Mouse (Mus musculus) embryonic fibroblast, embryonic 13.5 days (primary cell): ENCODE measurements at regions not wholly inside any gene's neighbourhood (a gene's known extent, or its start where the extent isn't known, plus 50 kb on each side); places are given as distances from the start of the nearest gene placed in this dataset.

Source experiments
- H3K27ac ChIP-seq: 2 replicates; pipeline ENCODE4 v1.5.1; 2012; ENCODE audit warnings: low read length, control low read depth, inconsistent platforms; ENCODE audit not compliant: insufficient read depth
- H3K4me1 ChIP-seq: 2 replicates; pipeline ENCODE4 v1.6.1; 2011; ENCODE audit warnings: low read length; ENCODE audit not compliant: control insufficient read depth, insufficient read depth
- H3K4me3 ChIP-seq: 2 replicates; pipeline ENCODE4 v1.5.1; 2011; ENCODE audit warnings: mild to moderate bottlenecking, control low read depth, low read length; ENCODE audit not compliant: insufficient read depth
- CTCF ChIP-seq: IDR thresholded peaks from 2 replicates; pipeline ENCODE4 v1.5.1; 2011; ENCODE audit warnings: mild to moderate bottlenecking, control low read depth, low read length, moderate library complexity, borderline replicate concordance; ENCODE audit not compliant: insufficient read depth
- POLR2A ChIP-seq: IDR thresholded peaks from 2 replicates; pipeline ENCODE4 v1.6.1; 2011; ENCODE audit warnings: low read depth, mild to moderate bottlenecking, control low read depth, low read length, moderate library complexity

DNA sequence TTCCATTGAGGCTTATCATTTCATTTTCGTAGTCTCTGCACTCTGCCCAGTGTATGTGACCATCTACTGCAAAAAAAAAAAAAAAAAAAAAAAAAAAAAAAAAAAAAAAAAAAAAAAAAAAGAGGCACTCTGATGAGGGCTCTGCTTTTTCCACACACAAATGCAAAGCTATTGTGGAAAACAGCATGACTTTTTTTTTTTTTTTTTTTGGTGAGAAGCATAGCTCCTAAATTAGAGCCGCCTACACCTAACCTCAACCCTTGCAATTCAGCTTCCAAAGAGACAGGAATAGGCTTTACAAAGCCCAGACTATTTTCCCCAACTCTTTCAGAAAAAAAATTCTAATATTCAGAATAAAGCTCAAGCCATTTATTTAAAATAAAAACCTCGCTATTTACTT is 54.0 kb upstream of the B430305J03Rik start:
- Histone ChIP-seq H3K4me1 (peaks cover 2% of the 10 kb centered on the region; the same call in 1 of the 2 replicates), H3K4me3 (no peak overlapping the region), H3K27ac (no peak overlapping the region)
- TF ChIP-seq POLR2A, result no peak

DNA sequence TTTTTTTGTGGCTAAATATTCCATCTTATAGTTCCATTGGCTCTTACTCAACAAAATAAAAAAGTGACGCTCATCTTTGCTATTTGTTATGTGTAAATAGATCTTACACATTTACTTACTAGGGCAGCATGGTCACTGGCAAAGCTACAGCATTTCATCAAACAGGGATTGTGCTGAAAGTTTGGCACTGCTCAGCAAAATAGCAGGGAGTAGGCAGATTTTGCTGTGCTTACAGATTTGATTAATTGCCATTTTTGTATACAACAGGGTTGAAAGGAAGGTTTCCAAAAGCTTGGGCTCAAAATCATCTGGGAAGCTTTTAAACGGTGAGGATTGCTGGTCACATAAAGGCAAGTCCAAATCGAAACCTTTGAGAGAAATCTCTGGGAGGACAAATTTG is 52.3 kb upstream of the B430305J03Rik start:
- H3K27ac ChIP-seq, result no peak overlapping the region
- no peaks in the 10 kb centered on the region; the same call in 1 of the 2 replicates for H3K4me1 ChIP-seq
- TF ChIP-seq POLR2A (no peak), CTCF (no peak)
- no peak overlapping the region for H3K4me3 ChIP-seq
